In genomic region chr13:98695546-98695945, GRCm38 (mm10) we compare ENCODE assay signal across 9 mouse cellular contexts. TPM values are rescaled to one million over a fixed set of nuclear protein-coding genes. Genes with fewer than 3 reads are reported as not detected.
DNase-seq lines count a peak whose midpoint lies in the region; ATAC-seq and TF ChIP-seq lines count a peak whose summit lies in the region.
"Had no signal": no experiment of that assay in that cellular context is flagged by ENCODE, and none has a peak within 500 bp of the region (broad histone marks: within the 10 kb centered on the region; RNA-seq: fewer than 3 reads in every experiment).

No protein-coding gene starts in this region.

- 47% methylated on average over 2 of the region's 2 CpGs for WGBS in forebrain, embryonic 12.5 days
- 34% methylated on average over 2 of the region's 2 CpGs for WGBS in forebrain, postnatal 0 days
- WGBS in heart, embryonic 11.5 days (ENCODE audit: insufficient replicate concordance), result 25% methylated on average over 2 of the region's 2 CpGs
- 30% methylated on average over 2 of the region's 2 CpGs for WGBS in kidney, embryonic 15.5 days

- peaks cover 39% of the 10 kb centered on the region for H3K27me3 ChIP-seq in forebrain, embryonic 12.5 days
- H3K27me3 ChIP-seq in forebrain, postnatal 0 days (ENCODE audit: insufficient read depth, low read length), result 0 out of 2 replicates have a peak, but pooled peaks cover 7% of the 10 kb centered on the region
- peaks cover 24% of the 10 kb centered on the region for H3K27me3 ChIP-seq in heart, embryonic 11.5 days (ENCODE audit: control insufficient read depth, insufficient read depth, low read length)
- H3K27me3 ChIP-seq in kidney, embryonic 15.5 days, result peaks cover 20% of the 10 kb centered on the region

- H3K9me3 ChIP-seq in forebrain, embryonic 12.5 days, result no peaks in the 10 kb centered on the region
- no peaks in the 10 kb centered on the region for H3K9me3 ChIP-seq in forebrain, postnatal 0 days (ENCODE audit: low read length)
- no peaks in the 10 kb centered on the region for H3K9me3 ChIP-seq in heart, embryonic 11.5 days (replicated peaks; ENCODE audit: control insufficient read depth, low read length)
- no peaks in the 10 kb centered on the region for H3K9me3 ChIP-seq in kidney, embryonic 15.5 days (replicated peaks)

- H3K9ac ChIP-seq in forebrain, embryonic 12.5 days, result no peak overlapping the region
- no peak overlapping the region for H3K9ac ChIP-seq in forebrain, postnatal 0 days
- no peak overlapping the region for H3K9ac ChIP-seq in heart, embryonic 11.5 days (ENCODE audit: low read depth, low read length)
- peak overlapping the region; percentile 43; the same call in 1 of the 2 replicates for H3K9ac ChIP-seq in kidney, embryonic 15.5 days

- H3K4me2 ChIP-seq in forebrain, embryonic 12.5 days, result no peak overlapping the region
- no peak overlapping the region for H3K4me2 ChIP-seq in forebrain, postnatal 0 days (ENCODE audit: low read depth)
- peak overlapping the region; percentile 87 for H3K4me2 ChIP-seq in heart, embryonic 11.5 days
- H3K4me2 ChIP-seq in kidney, embryonic 15.5 days, result peak overlapping the region; percentile 77

- no peak overlapping the region for H3K27ac ChIP-seq in forebrain, embryonic 12.5 days
- H3K27ac ChIP-seq in forebrain, postnatal 0 days (ENCODE audit: low read depth, low read length), result no peak overlapping the region
- no peak overlapping the region for H3K27ac ChIP-seq in heart, embryonic 11.5 days (ENCODE audit: low read depth, low read length)
- H3K27ac ChIP-seq in kidney, embryonic 15.5 days, result 0 out of 2 replicates have a peak overlapping the region, but pooled peaks have one; percentile 37

- H3K36me3 ChIP-seq in forebrain, embryonic 12.5 days (replicated peaks), result no peaks in the 10 kb centered on the region
- H3K36me3 ChIP-seq in forebrain, postnatal 0 days (ENCODE audit: insufficient read depth), result no peaks in the 10 kb centered on the region
- H3K36me3 ChIP-seq in heart, embryonic 11.5 days (ENCODE audit: control insufficient read depth, insufficient read depth, low read length), result no peaks in the 10 kb centered on the region
- no peaks in the 10 kb centered on the region for H3K36me3 ChIP-seq in kidney, embryonic 15.5 days

- H3K4me1 ChIP-seq in forebrain, embryonic 12.5 days, result peaks cover 11% of the 10 kb centered on the region
- no peaks in the 10 kb centered on the region; the same call in 1 of the 2 replicates for H3K4me1 ChIP-seq in forebrain, postnatal 0 days (ENCODE audit: insufficient read depth)
- peaks cover 24% of the 10 kb centered on the region for H3K4me1 ChIP-seq in heart, embryonic 11.5 days (ENCODE audit: control insufficient read depth, insufficient read depth, low read length)
- H3K4me1 ChIP-seq in kidney, embryonic 15.5 days, result peaks cover 26% of the 10 kb centered on the region

- peak overlapping the region; percentile 35; the same call in 1 of the 2 replicates for H3K4me3 ChIP-seq in forebrain, embryonic 12.5 days (replicated peaks)
- H3K4me3 ChIP-seq in forebrain, postnatal 0 days (ENCODE audit: low read depth, low read length), result no peak overlapping the region
- H3K4me3 ChIP-seq in heart, embryonic 11.5 days (ENCODE audit: low read depth, low read length), result no peak overlapping the region; the same call in 1 of the 2 replicates
- no peak overlapping the region; the same call in 1 of the 2 replicates for H3K4me3 ChIP-seq in kidney, embryonic 15.5 days (replicated peaks)

- DNase-seq in forebrain, postnatal 0 days, result no peak
- peak; percentile 68 for DNase-seq in lung, postnatal 25 days (ENCODE audit: low spot score)
- no peak for DNase-seq in urinary bladder, adult 18-20 months (ENCODE audit: low spot score in 2 of 2)
- no peak for DNase-seq in cerebellum, adult 9-10 months
- DNase-seq in layer of hippocampus, adult 9-10 months (ENCODE audit: low spot score), result no peak

- no peak for ATAC-seq in forebrain, embryonic 12.5 days (ENCODE audit: low FRiP score)
- ATAC-seq in forebrain, postnatal 0 days, result no peak
- ATAC-seq in heart, embryonic 11.5 days (replicated peaks; ENCODE audit: insufficient number of reproducible peaks, low FRiP score, low TSS enrichment), result no peak
- ATAC-seq in kidney, embryonic 15.5 days (replicated peaks; ENCODE audit: low FRiP score), result peak; percentile 12; the same call in 1 of the 2 replicates

- TF ChIP-seq CTCF in forebrain, postnatal 0 days (IDR thresholded peaks at IDR 0.05; ENCODE audit: low read depth), result no peak

RNA-seq across cellular contexts. Expression of gene Tmem171, which starts 0.9 kb away (rescaled TPM):
- polyA plus RNA-seq in forebrain, embryonic 12.5 days (2016; fragmentation: Nextera tagmentation; extraction: Ambion mirVana), result not detected in 2 replicates
- total RNA-seq in forebrain, postnatal 0 days (2014; rRNA removed), result not detected in 2 replicates
- 0.28 TPM in 1 of 2 replicates, not detected in the other for polyA plus RNA-seq in forebrain, postnatal 0 days (2015; fragmentation: Nextera tagmentation; extraction: Ambion mirVana)
- 0.69 and 1.2 TPM in 2 replicates for polyA plus RNA-seq in heart, embryonic 11.5 days (2014; fragmentation: Nextera tagmentation; extraction: Ambion mirVana)
- 6.5 and 8.0 TPM in 2 replicates for polyA plus RNA-seq in kidney, embryonic 15.5 days (2015; fragmentation: Nextera tagmentation; extraction: Ambion mirVana)
- polyA plus RNA-seq: embryonic facial prominence, embryonic 11.5 days had no signal

RNA-seq across cellular contexts. Expression of gene Tmem174, which starts 58.3 kb away (rescaled TPM):
- not detected in 2 replicates for polyA plus RNA-seq in forebrain, embryonic 12.5 days (2016; fragmentation: Nextera tagmentation; extraction: Ambion mirVana)
- total RNA-seq in forebrain, postnatal 0 days (2014; rRNA removed), result 0.10 TPM in 1 of 2 replicates, not detected in the other
- polyA plus RNA-seq in forebrain, postnatal 0 days (2015; fragmentation: Nextera tagmentation; extraction: Ambion mirVana), result not detected in 2 replicates
- 0.16 and 0.23 TPM in 2 replicates for polyA plus RNA-seq in heart, embryonic 11.5 days (2014; fragmentation: Nextera tagmentation; extraction: Ambion mirVana)
- polyA plus RNA-seq in kidney, embryonic 15.5 days (2015; fragmentation: Nextera tagmentation; extraction: Ambion mirVana), result 21.1 and 22.4 TPM in 2 replicates
- polyA plus RNA-seq: embryonic facial prominence, embryonic 11.5 days had no signal

Comparison
In these comparisons a context has a peak if more than half of its experiments do, and no peak if none do; other contexts are left out.
1. H3K4me2 ChIP-seq: peak in heart, embryonic 11.5 days (single experiment) and kidney, embryonic 15.5 days (single experiment); none in forebrain, embryonic 12.5 days (single experiment) and forebrain, postnatal 0 days (single experiment).
2. RNA of gene Tmem174, which starts 58.3 kb away (polyA plus RNA-seq): 21.1 to 22.4 TPM in kidney, embryonic 15.5 days; 0.16 to 0.23 TPM in heart, embryonic 11.5 days, not detected in forebrain, embryonic 12.5 days and not detected in forebrain, postnatal 0 days; every median in the first group is over 10 times any median in the second.